Mouse (Mus musculus) adrenal gland, adult (tissue): ENCODE measurements around the gene Obox8.

ENCODE experiments used
- DNase-seq, 2 experiments: peaks; one replicate each; pipeline ENCODE4 v3.0.0; 2022 to 2023; ENCODE audit warnings: low spot score in 1 of 2; ENCODE audit not compliant: inconsistent age in 2 of 2

Obox8 gene

DNA sequence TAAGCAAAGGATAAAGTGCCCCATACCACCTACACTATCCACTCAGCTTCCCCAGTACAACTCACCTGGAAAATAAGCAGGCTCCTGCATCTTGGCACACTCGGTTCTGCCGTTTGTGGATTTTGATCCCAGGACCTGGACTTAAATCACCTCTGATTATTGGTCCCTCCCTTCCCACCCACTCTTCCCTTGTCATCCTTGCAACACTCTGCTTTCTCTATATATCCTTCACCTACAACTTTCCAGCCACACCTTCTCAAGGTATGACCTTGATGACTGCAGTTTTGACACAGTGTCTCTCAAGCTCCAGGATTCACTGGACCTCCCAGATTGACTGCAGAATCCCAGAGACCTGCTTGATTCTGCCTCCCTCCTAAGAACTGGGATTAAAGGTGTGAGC is at the start of gene Obox8:
Gene Obox8 (minus strand): TSS at position 101 of the 400 bp plus-strand sequence.
- DNase-seq, result no peak

DNA sequence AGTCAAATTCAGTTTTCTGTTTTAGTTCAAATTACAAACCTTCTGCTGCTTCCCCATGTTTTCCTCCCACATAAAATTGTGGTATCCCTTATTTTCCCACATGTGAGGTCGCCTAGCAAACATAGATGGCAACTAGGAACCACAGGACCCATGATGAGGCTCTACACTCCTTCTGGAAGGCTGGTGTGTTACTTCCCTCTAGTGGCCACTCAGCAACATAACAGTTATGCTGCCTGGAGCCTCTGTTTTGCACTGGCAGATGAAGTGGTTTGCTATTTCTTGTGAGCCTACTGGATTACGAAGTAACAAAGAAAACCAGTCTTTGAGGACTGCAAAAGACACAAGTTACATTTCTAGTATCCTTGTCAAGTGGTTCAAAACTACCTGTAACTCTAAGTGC is 16.1 kb downstream of the Obox8 start:
- DNase-seq, result peak in 1 of 2 experiments; percentile 17

DNA sequence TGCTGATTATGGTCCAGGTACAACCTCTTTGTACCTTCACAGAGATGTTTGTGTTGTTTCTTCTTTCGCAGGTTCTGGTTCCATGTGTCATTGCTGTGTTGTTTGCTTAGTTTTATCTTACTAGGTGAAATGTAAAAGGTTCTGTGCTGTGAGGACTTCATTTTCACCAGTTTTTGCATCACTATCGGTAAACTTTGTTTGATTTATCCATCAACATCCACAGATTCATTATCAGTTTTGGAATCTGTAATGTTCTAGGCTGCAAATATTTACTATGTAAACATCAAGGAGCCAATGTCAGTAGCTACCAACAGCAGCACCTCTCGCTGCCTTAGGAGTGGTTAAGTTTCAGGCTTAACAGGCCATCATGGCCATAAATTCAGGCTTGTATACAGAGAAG is 24.7 kb downstream of the Obox8 start:
- DNase-seq, result no peak

DNA sequence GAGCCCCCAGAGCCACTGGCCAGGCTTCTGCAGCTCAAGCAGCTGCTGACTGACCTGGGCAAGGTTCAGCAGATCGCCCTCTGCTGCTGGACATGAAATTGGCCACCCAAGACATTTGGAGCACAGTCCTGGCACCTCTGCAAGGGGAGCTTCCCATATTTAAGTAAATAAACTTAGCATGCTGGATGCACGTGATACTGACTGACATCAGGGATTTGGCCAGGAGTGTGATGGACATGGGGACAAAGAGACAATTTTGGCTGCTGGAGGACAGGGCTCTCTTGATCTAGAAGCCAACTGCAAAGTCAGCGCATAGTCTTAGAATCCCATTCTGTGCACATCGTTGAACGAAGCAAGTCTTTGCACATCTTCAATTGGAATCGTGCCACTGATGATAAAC is 25.8 kb downstream of the Obox8 start:
- DNase-seq, result no peak
